Mouse (Mus musculus) layer of hippocampus, adult 18-20 months (tissue): ENCODE results near the gene Hfm1. TPM values are rescaled to one million over a fixed set of nuclear protein-coding genes. Genes with fewer than 3 reads are reported as not detected.

Experiments
- microRNA-seq, 2 experiments: library from miRNA; unstranded; fragments of <30 nt; microRNA quantifications; one replicate each; pipeline ENCODE4 v1.2.0; 2021
- total RNA-seq, 2 experiments: library from RNA; stranded (reverse); gene quantifications; 2 replicates each; pipeline ENCODE4 v1.2.3; 2021

Hfm1 gene
- total RNA-seq, 2 experiments from 2014 or later = 1.4 to 1.6 TPM

Small RNAs within 50 kb of the gene (microRNA-seq; reads per million reads assigned to microRNA genes)
- 0 reads per million in 2 experiments for gene Gm27527

Other genes starting within 250 kb of the Hfm1 start
- 100 to 1,000 TPM; 105 to 110 TPM for gene Zfp644, start 229.0 kb downstream of the Hfm1 start, total RNA-seq
- gene Cdc7, start 38.0 kb upstream of the Hfm1 start, total RNA-seq = 10 to 100 TPM; 13.5 to 17.3 TPM